Mouse (Mus musculus): Measurements from ENCODE around the gene 4930412O13Rik. TPM values are rescaled to one million over a fixed set of nuclear protein-coding genes. Genes with fewer than 3 reads are reported as not detected.
A peak's percentile ranks its signal among the peaks of the same experiment; 100 is the strongest.

4930412O13Rik gene
- polyA plus RNA-seq (2015; fragmentation: Nextera tagmentation; extraction: Ambion mirVana): 0.67 TPM in 1 of 2 replicates, not detected in the other

DNA sequence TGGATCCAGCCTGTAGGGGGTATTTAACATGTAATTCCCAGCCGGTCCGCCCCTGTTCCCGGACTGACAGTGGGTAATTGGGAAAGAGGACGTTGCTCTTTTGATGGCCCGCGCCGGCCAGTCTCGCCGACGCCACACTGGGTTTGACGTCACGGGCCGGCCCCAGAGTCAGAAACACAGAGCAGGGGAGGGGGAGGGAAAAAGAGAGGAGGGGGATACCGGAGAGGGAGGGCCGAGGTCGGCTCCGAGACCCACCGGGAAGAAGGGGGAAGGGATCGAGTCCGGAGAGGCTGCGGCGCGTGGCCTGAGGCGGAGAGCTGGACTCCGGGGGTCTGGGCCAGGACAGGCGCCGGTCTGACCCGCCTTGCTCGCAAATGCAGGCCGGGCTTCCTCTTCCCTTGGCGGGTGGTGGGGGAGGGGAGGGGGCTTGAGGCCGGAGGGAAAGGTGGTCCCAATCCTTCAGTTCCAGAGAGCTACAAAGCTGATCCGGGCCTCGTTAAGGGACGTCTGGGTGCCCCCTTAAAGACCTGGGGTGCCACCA lies at the start of gene 4930412O13Rik:
TSS of gene 4930412O13Rik (plus strand) at position 202 of the 541 bp plus-strand sequence.
- Histone ChIP-seq H3K36me3 (no peaks in the 10 kb centered on the region), H3K4me3 (replicated peaks) (peak within 1 kb of the TSS; percentile 39), H3K4me1 (peaks cover 69% of the 10 kb centered on the region), H3K27ac (replicated peaks) (peak within 1 kb of the TSS; percentile 48), H3K9ac (no peak within 1 kb of the TSS; the same call in 1 of the 2 replicates), H3K27me3 (peaks cover 76% of the 10 kb centered on the region), H3K9me3 (replicated peaks) (no peaks in the 10 kb centered on the region), H3K4me2 (replicated peaks) (peak within 1 kb of the TSS; percentile 92)
- no peak for ATAC-seq (ENCODE audit: insufficient number of reproducible peaks, low FRiP score, low TSS enrichment, low read depth)
- 2% methylated on average over 28 of the region's 35 CpGs for WGBS

DNA sequence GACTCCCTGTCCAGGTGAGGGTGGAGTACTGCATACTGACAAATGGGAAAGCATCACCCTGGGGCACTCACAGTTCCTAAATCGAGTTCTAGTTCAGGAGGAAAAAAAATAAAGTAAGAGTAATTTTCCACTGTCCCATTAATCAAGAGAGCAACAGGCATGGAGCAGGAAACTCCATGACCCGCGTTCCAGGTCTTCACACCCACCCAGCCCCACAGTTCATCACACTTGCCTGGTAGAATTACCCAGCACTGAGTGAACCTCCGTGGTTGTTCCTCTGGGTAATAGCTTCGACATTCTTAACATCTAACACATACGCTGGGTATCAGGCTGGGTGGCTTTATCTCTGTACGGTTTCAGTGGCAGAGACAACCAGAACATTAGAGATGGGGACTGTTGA lies 47.3 kb upstream of the 4930412O13Rik start:
- H3K4me1 ChIP-seq: no peaks in the 10 kb centered on the region

DNA sequence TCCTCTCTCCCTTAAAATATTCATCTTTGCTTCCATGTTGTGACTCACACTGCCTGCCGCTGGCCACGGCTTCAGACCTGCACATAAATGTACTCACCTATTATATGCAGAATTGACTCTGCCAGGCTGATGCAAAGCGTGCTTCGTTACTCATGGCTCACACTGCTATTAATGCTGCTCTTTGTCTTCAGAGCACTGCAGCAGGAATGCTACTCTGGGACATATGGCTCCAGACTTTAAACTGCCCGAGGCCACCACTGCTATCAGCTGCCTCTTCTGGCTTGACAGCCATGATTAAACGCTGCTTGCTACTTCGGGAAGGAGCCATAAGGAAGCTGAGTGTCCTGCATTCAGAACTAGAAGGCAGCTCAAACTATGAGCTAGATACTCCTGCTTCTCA lies 45.9 kb upstream of the 4930412O13Rik start:
- Histone ChIP-seq H3K4me1 (no peaks in the 10 kb centered on the region), H3K27ac (replicated peaks) (no peak overlapping the region), H3K9ac (no peak overlapping the region), H3K27me3 (no peaks in the 10 kb centered on the region), H3K9me3 (replicated peaks) (no peaks in the 10 kb centered on the region), H3K36me3 (no peaks in the 10 kb centered on the region), H3K4me3 (replicated peaks) (no peak overlapping the region), H3K4me2 (replicated peaks) (no peak overlapping the region)
- no peak for ATAC-seq (ENCODE audit: insufficient number of reproducible peaks, low FRiP score, low TSS enrichment, low read depth)
- 30% methylated on average over 7 of the region's 7 CpGs for WGBS

More for the DNA sequence above, 47.3 kb upstream of the 4930412O13Rik start:
- Histone ChIP-seq H3K4me2 (replicated peaks) (no peak overlapping the region), H3K9me3 (replicated peaks) (no peaks in the 10 kb centered on the region), H3K27me3 (no peaks in the 10 kb centered on the region), H3K36me3 (no peaks in the 10 kb centered on the region), H3K9ac (no peak overlapping the region), H3K4me3 (replicated peaks) (no peak overlapping the region), H3K27ac (replicated peaks) (no peak overlapping the region)
- no peak for ATAC-seq (ENCODE audit: insufficient number of reproducible peaks, low FRiP score, low TSS enrichment, low read depth)
- WGBS: 74% methylated on average over 7 of the region's 7 CpGs

DNA sequence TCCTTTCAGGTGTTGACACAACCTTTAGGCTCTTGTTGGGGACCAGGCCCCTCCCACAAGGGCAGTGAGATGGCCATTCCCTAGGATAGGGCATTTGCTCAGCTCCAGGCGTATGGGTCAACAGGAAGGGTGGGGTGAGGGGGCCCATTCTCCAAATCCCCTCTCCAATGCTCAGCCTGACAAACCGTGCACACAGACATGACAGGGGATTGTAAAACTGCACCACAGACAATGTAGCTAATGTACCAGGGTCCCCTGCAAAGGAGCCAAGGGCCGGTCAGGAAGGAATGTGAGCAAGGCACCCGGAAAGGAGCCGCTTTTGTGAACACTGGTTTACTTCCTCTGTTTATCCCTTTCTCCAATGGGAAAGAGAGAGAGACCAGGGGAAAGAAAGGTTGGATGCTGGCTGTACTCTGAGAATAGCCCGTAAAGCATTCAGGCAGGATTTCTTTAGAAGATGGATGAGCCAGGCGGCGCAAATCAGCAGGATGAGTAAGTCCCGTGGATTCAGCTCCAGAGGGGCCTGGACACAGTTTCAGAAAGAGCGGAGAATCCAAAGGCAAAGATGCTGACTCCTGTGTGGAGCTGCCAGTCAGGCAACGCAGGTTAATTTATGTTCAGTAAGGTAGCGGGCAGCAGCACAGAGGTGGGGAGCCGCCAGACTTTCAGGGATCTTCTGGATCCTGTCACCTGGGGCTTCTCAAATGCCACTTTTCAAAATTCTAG lies 28.0 kb upstream of the 4930412O13Rik start:
- Histone ChIP-seq H3K9ac (no peak overlapping the region), H3K4me1 (no peaks in the 10 kb centered on the region), H3K4me3 (replicated peaks) (no peak overlapping the region), H3K4me2 (replicated peaks) (no peak overlapping the region), H3K36me3 (no peaks in the 10 kb centered on the region), H3K27ac (replicated peaks) (no peak overlapping the region), H3K9me3 (replicated peaks) (no peaks in the 10 kb centered on the region), H3K27me3 (no peaks in the 10 kb centered on the region)
- ATAC-seq (ENCODE audit: insufficient number of reproducible peaks, low FRiP score, low TSS enrichment, low read depth): no peak
- 60% methylated on average over 13 of the region's 13 CpGs for WGBS

DNA sequence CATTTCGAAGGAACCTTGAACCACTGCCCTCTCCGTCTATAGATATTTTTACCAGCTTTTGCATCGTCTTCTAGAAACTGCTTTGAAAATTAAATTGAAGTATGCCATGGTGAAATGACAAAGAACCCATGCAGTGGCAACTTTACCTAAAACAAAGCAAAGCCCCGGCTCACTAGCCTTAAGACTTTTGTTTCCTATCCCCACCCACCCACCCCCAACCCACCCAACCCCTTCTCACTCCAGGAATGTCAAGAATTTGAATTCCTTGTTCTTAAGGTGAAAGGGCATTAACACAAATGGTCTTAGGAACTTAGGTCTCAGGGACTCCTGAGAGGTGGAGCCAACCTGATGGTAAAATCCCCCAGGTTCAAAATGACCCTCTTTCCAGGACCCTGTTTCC lies 25.2 kb upstream of the 4930412O13Rik start:
- Histone ChIP-seq H3K4me1 (no peaks in the 10 kb centered on the region), H3K27me3 (no peaks in the 10 kb centered on the region), H3K9me3 (replicated peaks) (no peaks in the 10 kb centered on the region), H3K4me2 (replicated peaks) (no peak overlapping the region), H3K36me3 (no peaks in the 10 kb centered on the region), H3K4me3 (replicated peaks) (no peak overlapping the region), H3K27ac (replicated peaks) (no peak overlapping the region), H3K9ac (no peak overlapping the region)
- ATAC-seq (ENCODE audit: insufficient number of reproducible peaks, low FRiP score, low TSS enrichment, low read depth): no peak
- WGBS: 44% methylated on average over 4 of the region's 4 CpGs

DNA sequence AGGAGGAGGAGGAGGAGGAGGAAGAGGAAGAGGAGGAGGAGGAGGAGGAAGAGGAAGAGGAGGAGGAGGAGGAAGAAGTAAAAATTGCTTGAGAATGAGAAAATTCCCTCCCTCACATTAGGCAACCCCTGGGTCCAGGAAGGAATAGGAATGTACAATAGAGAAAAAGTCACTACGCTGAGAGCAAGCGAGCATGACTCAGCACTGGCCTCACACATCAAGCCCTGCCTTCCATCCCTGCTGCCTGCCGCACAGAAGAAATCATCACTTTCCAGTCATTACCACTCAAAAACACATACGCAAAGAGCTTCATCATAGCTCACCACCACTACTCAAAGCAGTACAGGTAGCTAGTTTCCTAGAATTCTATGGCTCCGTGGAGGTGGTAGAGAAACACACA lies 20.4 kb upstream of the 4930412O13Rik start:
- Histone ChIP-seq H3K4me1 (no peaks in the 10 kb centered on the region), H3K4me2 (replicated peaks) (no peak overlapping the region), H3K27me3 (no peaks in the 10 kb centered on the region), H3K9ac (no peak overlapping the region), H3K36me3 (no peaks in the 10 kb centered on the region), H3K4me3 (replicated peaks) (no peak overlapping the region), H3K9me3 (replicated peaks) (no peaks in the 10 kb centered on the region), H3K27ac (replicated peaks) (no peak overlapping the region)
- WGBS: 78% methylated on average over 5 of the region's 5 CpGs
- ATAC-seq (ENCODE audit: insufficient number of reproducible peaks, low FRiP score, low TSS enrichment, low read depth): no peak

DNA sequence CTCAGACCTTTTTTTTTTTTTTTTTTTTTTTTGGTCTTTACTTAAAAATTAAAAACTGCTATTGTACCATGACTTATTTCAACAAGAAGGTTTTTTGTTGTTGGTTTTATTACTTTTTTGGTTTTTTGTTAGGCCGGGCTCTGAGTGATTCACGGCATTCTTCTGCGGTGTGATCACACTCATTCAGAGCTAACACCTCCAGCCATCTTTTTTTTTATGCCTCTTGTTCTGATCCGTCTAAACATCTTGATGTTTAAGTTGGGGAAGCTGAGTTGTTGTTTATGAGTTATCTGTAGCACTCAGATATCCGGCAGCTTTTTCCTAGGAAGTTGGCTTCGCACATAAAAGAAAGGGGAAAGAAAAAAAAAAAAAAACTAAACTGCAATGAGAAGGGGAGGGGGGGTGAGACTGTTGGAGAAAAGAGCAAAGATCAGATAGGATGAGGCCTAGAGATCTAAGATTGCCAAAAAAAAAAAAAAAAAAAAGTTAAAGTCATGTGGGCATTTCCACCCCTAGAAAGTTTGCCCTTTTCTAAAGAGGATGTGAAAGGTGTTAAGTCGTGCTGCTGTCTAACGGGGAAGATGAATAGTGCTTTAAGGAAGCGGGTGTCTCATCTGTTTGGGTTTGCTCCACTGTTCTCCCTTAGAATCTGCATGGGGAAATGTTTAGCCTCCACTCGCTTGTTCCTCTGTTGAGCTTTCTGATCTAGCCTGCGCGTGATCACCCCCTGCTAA lies 13.8 kb upstream of the 4930412O13Rik start:
- no peaks in the 10 kb centered on the region for H3K36me3 ChIP-seq
- 71% methylated on average over 12 of the region's 12 CpGs for whole genome bisulfite sequencing
- no peaks in the 10 kb centered on the region for H3K9me3 ChIP-seq (replicated peaks)
- H3K4me2 ChIP-seq (replicated peaks): no peak overlapping the region
- H3K9ac ChIP-seq: no peak overlapping the region
- H3K4me3 ChIP-seq (replicated peaks): no peak overlapping the region
- H3K27ac ChIP-seq (replicated peaks): no peak overlapping the region
- no peak for ATAC-seq (ENCODE audit: insufficient number of reproducible peaks, low FRiP score, low TSS enrichment, low read depth)
- H3K4me1 ChIP-seq: 0 out of 2 replicates have a peak, but pooled peaks cover 3% of the 10 kb centered on the region
- H3K27me3 ChIP-seq: peaks cover 14% of the 10 kb centered on the region

DNA sequence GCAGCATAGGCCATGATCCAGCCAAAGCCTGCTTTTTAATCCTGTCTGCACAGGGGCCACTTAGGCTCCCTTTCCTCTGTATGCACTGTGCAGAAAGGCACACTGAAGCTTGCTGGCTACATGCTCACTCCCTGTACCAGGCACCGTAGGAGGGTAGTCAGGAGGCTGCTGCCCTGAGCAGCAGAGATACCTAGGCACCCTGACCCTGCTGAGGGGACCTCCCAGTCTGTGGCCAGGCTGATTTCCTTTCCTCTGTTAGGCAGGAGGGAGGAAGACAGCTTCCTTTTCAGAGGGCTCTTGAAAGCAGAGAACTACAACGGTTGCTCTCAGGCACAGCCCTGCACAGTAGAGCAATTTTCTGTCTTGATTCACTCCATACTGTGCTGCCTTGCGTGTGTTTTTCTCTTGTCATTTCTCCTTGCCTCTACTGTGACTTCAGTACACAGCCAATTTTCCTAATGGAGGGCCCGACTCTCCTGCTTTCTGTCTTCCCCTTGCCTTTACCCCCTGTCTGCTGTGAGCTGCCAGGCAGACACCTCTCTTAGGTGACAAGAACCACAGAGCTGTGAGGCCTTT lies 9.8 kb upstream of the 4930412O13Rik start:
- WGBS: 30% methylated on average over 4 of the region's 4 CpGs
- Histone ChIP-seq H3K36me3 (no peaks in the 10 kb centered on the region), H3K4me1 (peaks cover 17% of the 10 kb centered on the region), H3K27me3 (peaks cover 47% of the 10 kb centered on the region), H3K9me3 (replicated peaks) (no peaks in the 10 kb centered on the region), H3K4me3 (replicated peaks) (peak overlapping the region; percentile 54; the same call in 1 of the 2 replicates), H3K4me2 (replicated peaks) (peak overlapping the region; percentile 92; the same call in 1 of the 2 replicates), H3K9ac (no peak overlapping the region), H3K27ac (replicated peaks) (no peak overlapping the region)
- ATAC-seq (ENCODE audit: insufficient number of reproducible peaks, low FRiP score, low TSS enrichment, low read depth): no peak; the same call in 1 of the 2 replicates

DNA sequence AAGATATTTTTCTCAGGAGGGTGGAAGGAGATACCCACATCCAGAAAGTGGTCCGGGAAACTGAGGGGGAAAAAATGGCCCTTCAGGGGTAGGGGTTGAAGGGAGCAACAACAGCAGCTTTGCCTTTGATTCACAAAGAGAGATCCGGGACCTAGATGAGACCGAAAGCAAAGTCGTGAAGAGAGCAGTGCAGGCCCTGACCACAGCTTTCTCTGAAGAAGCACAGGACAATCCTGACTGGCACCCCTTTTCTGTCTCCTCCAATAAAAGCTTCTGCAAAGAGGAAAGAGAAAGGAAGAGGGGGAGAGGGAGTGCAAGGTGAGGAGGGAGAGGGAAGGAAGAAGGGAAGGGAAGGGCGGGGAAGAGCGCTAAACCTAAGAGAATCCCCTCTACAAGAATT lies 9.3 kb upstream of the 4930412O13Rik start:
- Histone ChIP-seq H3K9me3 (replicated peaks) (no peaks in the 10 kb centered on the region), H3K9ac (no peak overlapping the region), H3K4me1 (peaks cover 18% of the 10 kb centered on the region), H3K27me3 (peaks cover 51% of the 10 kb centered on the region), H3K27ac (replicated peaks) (no peak overlapping the region), H3K4me3 (replicated peaks) (peak overlapping the region; percentile 54), H3K4me2 (replicated peaks) (peak overlapping the region; percentile 92), H3K36me3 (no peaks in the 10 kb centered on the region)
- WGBS: 42% methylated on average over 6 of the region's 6 CpGs
- no peak for ATAC-seq (ENCODE audit: insufficient number of reproducible peaks, low FRiP score, low TSS enrichment, low read depth)

DNA sequence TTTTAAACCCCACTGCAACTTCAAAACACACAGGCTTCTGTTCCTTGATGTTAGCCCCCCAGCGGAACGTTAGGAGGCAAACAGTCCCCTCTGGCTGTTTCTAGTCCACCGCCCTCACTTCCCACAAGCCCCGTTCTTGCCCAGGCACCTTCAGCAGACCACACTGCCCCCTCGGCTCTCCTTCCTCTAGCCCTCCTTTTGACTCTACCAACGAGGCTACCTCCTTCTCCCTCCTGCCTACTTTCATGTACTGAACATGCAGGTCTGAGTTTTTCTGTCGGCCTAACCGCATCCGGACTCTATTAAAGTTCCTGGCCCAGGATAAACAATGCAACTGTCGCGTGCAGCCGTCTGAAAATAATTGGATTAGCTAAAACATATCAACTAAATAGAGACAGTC lies 8.4 kb upstream of the 4930412O13Rik start:
- no peak overlapping the region for H3K27ac ChIP-seq (replicated peaks)
- no peak overlapping the region; the same call in 1 of the 2 replicates for H3K9ac ChIP-seq
- H3K4me3 ChIP-seq (replicated peaks): peak overlapping the region; percentile 54
- no peaks in the 10 kb centered on the region for H3K36me3 ChIP-seq
- no peaks in the 10 kb centered on the region for H3K9me3 ChIP-seq (replicated peaks)
- peak overlapping the region; percentile 92 for H3K4me2 ChIP-seq (replicated peaks)
- H3K4me1 ChIP-seq: peaks cover 26% of the 10 kb centered on the region
- 10% methylated on average over 12 of the region's 12 CpGs for WGBS
- ATAC-seq (ENCODE audit: insufficient number of reproducible peaks, low FRiP score, low TSS enrichment, low read depth): no peak
- H3K27me3 ChIP-seq: peaks cover 58% of the 10 kb centered on the region

DNA sequence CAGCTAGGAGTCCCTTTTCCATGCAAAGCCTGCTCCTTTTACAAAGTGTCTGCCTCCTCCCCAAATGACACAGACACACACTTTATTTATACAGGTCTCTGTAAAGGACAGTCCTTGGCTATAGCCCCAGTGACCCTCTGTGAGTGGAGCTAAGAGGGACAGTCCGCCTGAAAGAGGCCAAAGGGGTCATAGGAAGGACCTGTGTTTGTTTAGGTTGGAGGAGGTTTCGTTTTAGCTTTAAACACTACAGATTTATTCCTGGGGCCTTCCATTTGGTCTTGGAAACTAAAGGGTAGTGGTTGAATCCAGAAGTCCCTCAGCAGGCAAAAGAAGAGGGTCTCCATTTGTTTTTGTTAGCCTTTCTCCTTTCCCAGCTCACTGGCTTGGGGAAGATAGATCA lies 7.3 kb upstream of the 4930412O13Rik start:
- peaks cover 63% of the 10 kb centered on the region for H3K27me3 ChIP-seq
- no peak for ATAC-seq (ENCODE audit: insufficient number of reproducible peaks, low FRiP score, low TSS enrichment, low read depth)
- H3K4me2 ChIP-seq (replicated peaks): peak overlapping the region; percentile 92
- H3K9me3 ChIP-seq (replicated peaks): no peaks in the 10 kb centered on the region
- 47% methylated on average over 2 of the region's 2 CpGs for WGBS
- H3K27ac ChIP-seq (replicated peaks): no peak overlapping the region
- no peak overlapping the region for H3K9ac ChIP-seq
- no peaks in the 10 kb centered on the region for H3K36me3 ChIP-seq
- H3K4me1 ChIP-seq: peaks cover 37% of the 10 kb centered on the region
- H3K4me3 ChIP-seq (replicated peaks): peak overlapping the region; percentile 54

Data from embryonic facial prominence, embryonic 15.5 days (tissue).